Mouse (Mus musculus) lung, embryonic 16.5 days (tissue): Measurements from ENCODE around the gene Trcg1. TPM values are rescaled to one million over a fixed set of nuclear protein-coding genes. Genes with fewer than 3 reads are reported as not detected.

Experiments used
- ATAC-seq: fragments of 200-750 bp; cut with Nextera tagmentation; 2 replicates; pipeline ENCODE4 v1.8.0; 2017; ENCODE audit warnings: low read depth, mild to moderate bottlenecking, moderate library complexity
- H3K27ac ChIP-seq: fragments of 300-500 bp; sonication (generic); 2 replicates; pipeline ENCODE4 v1.5.1; 2014; ENCODE audit warnings: mild to moderate bottlenecking, control low read depth, low read length
- H3K27me3 ChIP-seq: fragments of 300-500 bp; sonication (generic); 2 replicates; pipeline ENCODE4 v1.6.1; 2014; ENCODE audit warnings: low read depth, low read length, mixed read lengths; ENCODE audit not compliant: control insufficient read depth, insufficient read depth
- H3K36me3 ChIP-seq: fragments of 300-500 bp; sonication (generic); 2 replicates; pipeline ENCODE4 v1.6.1; 2014; ENCODE audit warnings: low read length; ENCODE audit not compliant: control insufficient read depth, insufficient read depth
- H3K4me1 ChIP-seq: fragments of 300-500 bp; sonication (generic); replicated peaks from 2 replicates; pipeline ENCODE4 v1.6.1; 2014; ENCODE audit warnings: low read length, mixed read lengths; ENCODE audit not compliant: control insufficient read depth, insufficient read depth
- H3K4me2 ChIP-seq: fragments of 300-500 bp; sonication (generic); 2 replicates; pipeline ENCODE4 v1.6.1; 2014; ENCODE audit warnings: low read depth, low read length, control low read depth
- H3K4me3 ChIP-seq: fragments of 300-500 bp; sonication (generic); 2 replicates; pipeline ENCODE4 v1.5.1; 2014; ENCODE audit warnings: mild to moderate bottlenecking, low read length, control low read depth
- H3K9ac ChIP-seq: fragments of 300-500 bp; sonication (generic); 2 replicates; pipeline ENCODE4 v1.6.1; 2014; ENCODE audit warnings: low read length, control low read depth
- H3K9me3 ChIP-seq: fragments of 300-500 bp; sonication (generic); 2 replicates; pipeline ENCODE4 v1.6.1; 2016; ENCODE audit warnings: low read length; ENCODE audit not compliant: control insufficient read depth
- WGBS: fragments of 180-500 bp; shearing (Covaris S2); extraction: QIAGEN DNeasy Blood & Tissue Kit; methylation state at CpG from one replicate; pipeline ENCODE4 v1.1.7; 2014; 5-methylcytosine and 5-hydroxymethylcytosine counted together
- polyA plus RNA-seq: library from polyadenylated mRNA; unstranded; fragments of >200 nt; fragmentation: Nextera tagmentation; extraction: Ambion mirVana; gene quantifications from 2 replicates; pipeline ENCODE4 v1.2.1, GENCODE M21; 2015

The Trcg1 gene
- polyA plus RNA-seq, 1 experiment from 2014 or later: not detected

DNA sequence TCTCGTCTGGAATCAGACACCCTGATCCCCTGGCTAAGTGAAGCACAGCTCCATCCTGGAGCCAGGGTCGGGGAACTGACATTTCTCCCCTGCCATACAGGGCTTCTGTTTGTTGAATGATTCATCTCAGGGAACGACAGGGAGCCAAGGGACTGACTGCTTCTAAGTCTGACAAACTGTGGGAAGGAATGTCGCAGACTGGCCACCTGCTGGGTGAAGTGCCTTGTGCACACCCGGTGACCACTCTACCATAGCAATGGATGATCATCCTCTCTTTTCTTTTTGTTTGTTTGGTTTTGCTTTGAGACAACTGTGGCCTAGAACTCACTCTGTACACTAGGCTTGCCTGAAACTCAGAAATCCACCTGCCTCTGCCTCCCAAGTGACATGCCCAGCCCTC, 6.6 kb downstream of the Trcg1 start:
- no peak overlapping the region for H3K27ac ChIP-seq
- no peaks in the 10 kb centered on the region for H3K27me3 ChIP-seq
- ATAC-seq: no peak
- WGBS: 26% methylated on average over 5 of the region's 5 CpGs
- H3K9ac ChIP-seq: no peak overlapping the region
- no peak overlapping the region for H3K4me3 ChIP-seq
- peaks cover 4% of the 10 kb centered on the region for H3K4me1 ChIP-seq
- no peak overlapping the region for H3K4me2 ChIP-seq
- H3K36me3 ChIP-seq: no peaks in the 10 kb centered on the region
- no peaks in the 10 kb centered on the region for H3K9me3 ChIP-seq

DNA sequence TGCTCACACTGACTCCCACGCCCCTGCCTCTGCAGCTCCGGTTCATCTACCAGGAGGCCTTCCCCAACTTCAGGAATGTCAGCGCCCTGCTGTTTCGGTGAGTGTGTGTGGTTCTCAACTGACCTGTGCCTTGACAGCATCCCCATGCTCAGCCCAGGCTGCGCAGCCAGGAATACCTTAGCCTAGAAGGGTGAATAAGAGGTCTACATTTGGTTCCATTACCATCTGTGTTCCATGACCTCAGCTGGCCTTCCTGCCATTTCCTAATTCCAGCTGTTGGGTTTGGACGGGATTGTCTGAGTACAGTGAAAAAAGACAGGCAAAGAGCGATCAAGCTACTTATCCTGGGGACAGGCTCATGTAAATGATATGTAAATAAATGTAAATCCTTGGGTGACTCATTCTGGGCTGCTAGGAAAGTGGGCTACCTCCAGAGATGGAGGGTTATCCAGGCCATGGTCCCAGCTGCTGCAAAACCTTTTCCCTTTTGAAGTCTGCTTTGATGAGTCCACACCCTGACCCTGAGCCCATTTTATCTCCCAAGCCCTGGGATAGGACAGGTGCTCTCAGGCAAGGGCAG, 7.8 kb downstream of the Trcg1 start:
- 32% methylated on average over 7 of the region's 7 CpGs for WGBS

DNA sequence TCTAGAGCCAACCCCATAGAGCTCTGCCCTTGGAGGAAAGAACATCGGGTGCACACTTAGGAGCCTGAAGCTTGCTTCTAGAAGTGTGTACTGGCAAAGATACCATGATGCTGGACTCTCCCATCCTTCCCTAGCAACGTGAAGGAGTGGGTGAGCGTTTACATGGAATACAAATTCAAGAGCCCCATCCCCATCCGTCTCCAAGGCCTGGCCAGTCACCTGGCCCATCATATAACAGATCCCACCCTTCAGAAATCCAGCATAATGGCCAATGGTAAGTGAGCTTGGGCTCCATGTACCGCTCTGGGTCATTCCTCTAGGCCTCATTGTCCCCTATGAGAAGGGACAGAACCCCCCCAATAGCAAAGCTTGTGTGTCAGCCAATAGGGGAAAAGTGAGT, 10.1 kb downstream of the Trcg1 start:
- ATAC-seq: no peak
- 81% methylated on average over 5 of the region's 5 CpGs for WGBS
- no peaks in the 10 kb centered on the region for H3K9me3 ChIP-seq

More for the DNA sequence above, 7.8 kb downstream of the Trcg1 start:
- no peak for ATAC-seq
- Histone ChIP-seq H3K9me3 (no peaks in the 10 kb centered on the region), H3K27me3 (no peaks in the 10 kb centered on the region), H3K4me1 (peaks cover 10% of the 10 kb centered on the region), H3K4me3 (no peak overlapping the region), H3K9ac (no peak overlapping the region), H3K36me3 (no peaks in the 10 kb centered on the region), H3K27ac (no peak overlapping the region), H3K4me2 (no peak overlapping the region)

DNA sequence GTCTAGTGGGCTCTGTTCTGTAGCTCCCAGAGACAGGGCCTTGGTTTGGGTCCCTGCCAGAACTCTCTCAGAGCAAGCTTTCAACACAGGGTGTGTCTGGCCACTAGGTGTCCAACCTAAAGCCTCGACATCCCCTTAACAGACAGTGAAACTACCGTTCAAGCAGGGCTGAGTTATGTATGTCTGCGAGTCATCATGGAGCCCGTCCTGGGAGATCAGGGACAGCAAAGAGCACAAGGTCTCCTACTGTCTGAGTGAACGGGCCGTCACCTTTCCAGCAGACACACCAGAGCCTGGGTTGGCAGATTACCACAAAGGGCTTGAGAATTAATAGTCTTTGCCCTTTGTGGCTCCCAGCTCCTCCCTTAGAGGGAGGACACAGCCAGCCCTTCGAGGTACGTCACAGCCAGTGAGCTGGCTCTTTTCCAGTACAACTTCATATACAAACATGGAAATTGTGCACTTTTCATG, 10.9 kb downstream of the Trcg1 start:
- no peaks in the 10 kb centered on the region for H3K27me3 ChIP-seq
- peaks cover 16% of the 10 kb centered on the region for H3K4me1 ChIP-seq
- H3K4me2 ChIP-seq: no peak overlapping the region
- no peak overlapping the region for H3K4me3 ChIP-seq
- H3K9ac ChIP-seq: no peak overlapping the region
- H3K27ac ChIP-seq: no peak overlapping the region
- ATAC-seq: peak; percentile 24; the same call in 1 of the 2 replicates
- peaks cover 2% of the 10 kb centered on the region for H3K36me3 ChIP-seq
- WGBS: 29% methylated on average over 8 of the region's 8 CpGs
- H3K9me3 ChIP-seq: no peaks in the 10 kb centered on the region

More for the DNA sequence above, 10.1 kb downstream of the Trcg1 start:
- Histone ChIP-seq H3K4me3 (no peak overlapping the region), H3K9ac (no peak overlapping the region), H3K4me2 (no peak overlapping the region), H3K27me3 (no peaks in the 10 kb centered on the region), H3K36me3 (no peaks in the 10 kb centered on the region), H3K4me1 (peaks cover 12% of the 10 kb centered on the region), H3K27ac (no peak overlapping the region)

DNA sequence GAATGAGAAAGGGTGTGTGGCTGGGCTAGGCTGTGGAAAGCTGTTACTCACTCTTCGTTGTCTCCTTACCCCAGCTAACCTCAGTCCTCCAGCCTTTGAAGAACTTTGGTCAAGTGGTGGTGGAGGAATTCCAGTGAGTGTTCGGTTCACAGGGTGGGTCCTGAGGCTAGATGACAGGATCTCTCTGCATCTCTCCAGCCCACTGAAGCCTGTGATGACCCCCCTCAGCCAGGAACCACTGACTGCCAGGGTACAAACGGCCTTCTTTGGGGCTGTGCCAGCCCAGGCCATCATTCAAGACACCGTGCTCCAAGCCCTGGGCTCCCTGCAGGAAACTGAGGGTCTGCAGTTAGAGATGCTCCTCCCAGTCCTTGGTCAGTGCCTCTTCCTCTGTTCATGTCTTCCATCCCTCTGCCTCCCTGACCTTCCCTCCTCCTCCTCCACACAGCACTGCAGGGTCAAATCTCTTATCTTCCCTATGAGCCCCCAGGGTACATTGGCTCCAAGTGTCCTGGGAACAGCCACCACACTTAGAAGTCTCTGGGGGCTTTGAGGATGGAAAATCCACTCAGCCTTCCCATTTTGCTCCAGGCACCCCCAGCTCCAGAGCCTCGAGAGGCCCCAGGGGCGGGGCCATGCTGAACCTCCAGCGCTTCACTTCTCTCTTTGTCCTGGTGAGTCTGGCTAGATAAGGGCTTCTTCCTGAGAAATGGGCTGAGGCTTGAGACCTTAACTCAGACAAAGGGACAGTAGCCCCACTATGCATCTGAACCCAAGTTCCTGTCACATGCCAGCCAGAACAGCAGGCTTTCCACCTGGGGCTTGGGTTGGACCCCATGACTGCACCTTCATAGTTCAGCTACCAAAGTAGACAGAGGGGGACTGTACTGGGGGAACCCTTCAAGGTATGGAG, 11.9 kb downstream of the Trcg1 start:
- ATAC-seq: no peak
- Histone ChIP-seq H3K9ac (no peak overlapping the region), H3K4me3 (no peak overlapping the region), H3K4me2 (no peak overlapping the region), H3K4me1 (peaks cover 16% of the 10 kb centered on the region), H3K27me3 (no peaks in the 10 kb centered on the region), H3K27ac (no peak overlapping the region), H3K9me3 (no peaks in the 10 kb centered on the region), H3K36me3 (peaks cover 12% of the 10 kb centered on the region)
- 34% methylated on average over 7 of the region's 7 CpGs for whole genome bisulfite sequencing

DNA sequence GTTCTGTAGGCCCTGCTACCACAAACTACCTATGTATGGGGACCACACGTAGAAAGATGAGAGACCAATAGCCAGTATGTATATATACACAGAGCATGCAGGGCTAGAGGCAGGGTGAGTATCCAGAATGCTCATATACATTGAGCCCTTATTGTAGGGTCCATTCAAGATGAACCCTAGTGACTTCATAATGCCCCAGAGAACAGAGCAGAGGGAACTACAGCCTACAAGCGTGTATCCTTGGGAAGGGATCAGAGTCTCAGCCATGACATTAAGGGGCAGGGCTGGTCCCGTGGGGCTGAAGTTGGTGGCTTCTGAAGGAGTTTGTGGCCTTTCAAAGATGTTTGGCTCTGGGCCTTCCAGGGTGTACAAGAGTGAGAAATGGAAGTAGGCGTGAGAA, 13.7 kb downstream of the Trcg1 start:
- ATAC-seq: no peak
- WGBS: 84% methylated on average over 4 of the region's 4 CpGs

DNA sequence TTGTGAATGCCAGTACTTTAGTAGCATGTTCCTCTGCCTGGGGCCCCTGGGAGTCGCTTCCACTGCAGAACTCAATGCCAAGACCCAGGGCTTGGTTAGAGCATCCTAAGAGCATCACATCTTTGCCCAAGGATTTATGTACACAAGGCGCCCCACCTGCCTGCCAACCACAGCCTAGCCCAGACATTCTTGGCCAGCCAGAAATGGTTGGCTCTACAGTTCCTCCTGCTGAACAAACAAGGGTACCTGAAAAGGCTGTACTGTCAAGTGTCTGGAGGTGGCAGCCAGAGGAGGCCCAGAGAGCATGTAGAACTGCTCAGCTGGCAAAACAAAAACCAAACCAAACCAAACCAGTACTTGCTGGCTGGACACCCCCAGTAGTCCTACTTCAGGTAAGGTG, 14.8 kb downstream of the Trcg1 start:
- ATAC-seq: peak; percentile 64
- Histone ChIP-seq H3K4me1 (peaks cover 21% of the 10 kb centered on the region), H3K27ac (peak overlapping the region; percentile 58), H3K36me3 (peaks cover 23% of the 10 kb centered on the region), H3K27me3 (no peaks in the 10 kb centered on the region), H3K4me2 (no peak overlapping the region), H3K9ac (no peak overlapping the region), H3K9me3 (no peaks in the 10 kb centered on the region), H3K4me3 (no peak overlapping the region)
- WGBS: 74% methylated on average over 2 of the region's 2 CpGs

More for the DNA sequence above, 13.7 kb downstream of the Trcg1 start:
- Histone ChIP-seq H3K9me3 (no peaks in the 10 kb centered on the region), H3K27ac (no peak overlapping the region), H3K36me3 (peaks cover 22% of the 10 kb centered on the region), H3K9ac (no peak overlapping the region), H3K4me1 (peaks cover 21% of the 10 kb centered on the region), H3K4me2 (no peak overlapping the region), H3K27me3 (no peaks in the 10 kb centered on the region), H3K4me3 (no peak overlapping the region)

DNA sequence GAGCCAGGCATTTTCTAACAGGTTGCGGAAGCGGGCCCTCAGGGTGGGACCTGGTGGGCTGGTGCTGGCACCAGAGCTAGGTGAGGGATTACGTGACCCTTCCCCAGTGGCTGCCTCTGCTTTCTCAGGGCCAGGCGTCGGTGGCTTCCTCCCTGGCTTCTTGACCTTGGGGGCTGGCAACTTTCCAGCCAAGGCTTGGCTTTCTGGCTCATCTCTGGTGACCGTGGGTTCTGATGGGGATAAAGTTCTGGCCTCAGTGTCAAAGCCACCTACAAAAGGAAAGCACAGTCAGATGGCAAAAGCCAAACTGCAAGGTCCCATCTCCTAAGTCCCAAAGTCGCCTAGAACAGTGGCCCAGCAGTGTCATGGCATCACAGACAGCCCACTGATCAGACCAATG, 17.7 kb downstream of the Trcg1 start:
- Histone ChIP-seq H3K4me1 (0 out of 2 replicates have a peak, but pooled peaks cover 11% of the 10 kb centered on the region), H3K27me3 (no peaks in the 10 kb centered on the region), H3K9ac (no peak overlapping the region), H3K4me3 (no peak overlapping the region), H3K27ac (no peak overlapping the region), H3K4me2 (no peak overlapping the region), H3K9me3 (no peaks in the 10 kb centered on the region), H3K36me3 (peaks cover 44% of the 10 kb centered on the region)
- ATAC-seq: no peak
- WGBS: 76% methylated on average over 7 of the region's 7 CpGs

DNA sequence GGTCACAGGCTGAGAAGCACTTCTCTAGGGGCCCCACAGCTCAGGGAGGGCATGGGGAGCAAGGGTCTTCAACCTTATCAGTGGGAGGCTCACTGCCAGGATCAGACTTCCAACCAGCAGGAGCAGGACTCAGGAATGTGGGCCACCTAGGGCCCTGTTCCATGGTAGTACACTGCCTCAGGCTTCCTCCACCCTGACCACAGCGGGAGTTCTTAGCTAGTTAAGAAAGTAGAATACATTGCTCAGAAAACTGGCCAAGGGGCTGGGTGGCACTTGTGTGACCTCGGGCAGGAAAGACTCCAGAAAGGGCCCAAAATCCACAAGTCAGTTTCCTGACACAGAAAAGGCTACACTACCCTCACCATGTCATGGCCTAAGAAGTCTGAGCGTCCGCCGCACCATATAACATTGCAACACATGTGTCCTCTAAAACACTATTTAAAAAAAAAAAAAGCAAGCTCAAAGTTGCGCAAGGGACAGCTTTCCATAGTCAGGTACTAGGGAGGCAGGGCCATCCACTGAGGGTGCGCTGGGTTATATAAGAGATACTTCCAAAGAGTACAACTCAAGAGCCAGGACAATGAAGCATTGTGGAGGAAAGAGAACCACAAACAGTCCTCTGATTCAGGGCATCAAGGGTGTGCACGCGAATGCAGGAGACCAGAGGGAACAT, 18.6 kb downstream of the Trcg1 start:
- Histone ChIP-seq H3K4me2 (no peak overlapping the region), H3K4me1 (0 out of 2 replicates have a peak, but pooled peaks cover 11% of the 10 kb centered on the region)
- ATAC-seq: no peak

More for the DNA sequence above, 18.6 kb downstream of the Trcg1 start:
- Histone ChIP-seq H3K9me3 (no peaks in the 10 kb centered on the region), H3K4me3 (no peak overlapping the region), H3K9ac (no peak overlapping the region), H3K27me3 (no peaks in the 10 kb centered on the region), H3K36me3 (peaks cover 44% of the 10 kb centered on the region), H3K27ac (peak overlapping the region; percentile 30; the same call in 1 of the 2 replicates)
- 78% methylated on average over 9 of the region's 9 CpGs for WGBS
